Mouse (Mus musculus) megakaryocyte, embryonic 14.5 days (primary cell): ENCODE data around the gene Arel1.

Experiments used
- FLI1 ChIP-seq: IDR thresholded peaks from 2 replicates; pipeline ENCODE4 v1.6.1; 2012; ENCODE audit warnings: low read length, inconsistent platforms, mixed read lengths
- GATA1 ChIP-seq: IDR thresholded peaks from 3 replicates; pipeline ENCODE4 v1.6.1; 2012; ENCODE audit warnings: mixed read lengths, low read length, inconsistent platforms, borderline replicate concordance

DNA sequence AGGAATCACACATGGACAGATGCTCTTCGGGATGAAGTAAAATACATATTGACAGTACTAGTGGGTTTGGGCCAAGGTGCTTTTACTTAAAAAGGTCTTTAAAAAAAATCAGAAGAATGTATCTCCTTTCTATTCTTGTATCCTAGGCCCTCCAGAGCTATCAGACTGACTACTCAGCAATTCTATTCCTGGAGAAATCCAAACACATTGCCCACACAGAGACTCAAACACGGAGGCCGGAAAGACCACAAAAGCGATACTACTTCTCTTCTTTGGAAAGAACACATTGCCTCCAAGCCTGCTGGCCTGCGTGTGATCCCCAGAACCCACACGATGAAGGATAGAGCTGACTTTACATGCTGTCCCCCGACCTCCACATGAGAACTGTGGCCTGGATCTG lies 31.6 kb downstream of the Arel1 start:
- TF ChIP-seq GATA1 (no peak), FLI1 (no peak)
